Mouse (Mus musculus): ENCODE data around the gene Olfr806. TPM values are rescaled to one million over a fixed set of nuclear protein-coding genes. Genes with fewer than 3 reads are reported as not detected.
A peak's percentile ranks its signal among the peaks of the same experiment; 100 is the strongest.

Olfr806 gene
- polyA plus RNA-seq (2012; rRNA removed) = not detected in 2 replicates
- polyA plus RNA-seq (2014; fragmentation: Nextera tagmentation; extraction: Ambion mirVana) = not detected in 2 replicates

GRCm38 (mm10) chr10:129741821-129742220 lies at the start of gene Olfr806:
Gene Olfr806, minus strand, starts transcription at chr10:129741921.
- Histone ChIP-seq H3K9me3 (ENCODE audit: control insufficient read depth, low read length) (no peaks in the 10 kb centered on the region), H3K27me3 (ENCODE audit: control insufficient read depth, insufficient read depth, low read length) (no peaks in the 10 kb centered on the region), H3K4me2 (replicated peaks; ENCODE audit: low read depth, low read length, severe bottlenecking) (no peak within 1 kb of the TSS), H3K4me3 (replicated peaks; ENCODE audit: low read length) (no peak within 1 kb of the TSS), H3K9ac (ENCODE audit: low read depth, low read length, severe bottlenecking) (no peak within 1 kb of the TSS), H3K4me1 (ENCODE audit: control insufficient read depth, insufficient read depth, low read length) (no peaks in the 10 kb centered on the region), H3K36me3 (ENCODE audit: control insufficient read depth, insufficient read depth, low read length) (no peaks in the 10 kb centered on the region), H3K27ac (replicated peaks; ENCODE audit: low read depth, low read length) (no peak within 1 kb of the TSS)
- no peak for TF ChIP-seq POLR2A (IDR thresholded peaks at IDR 0.05; ENCODE audit: borderline replicate concordance, extremely low read depth, insufficient read depth, insufficient read length)
- no peak for ATAC-seq (ENCODE audit: low FRiP score, low read depth)
- no peak for DNase-seq (ENCODE audit: low spot score)

- ATAC-seq (ENCODE audit: low FRiP score, low read depth) (no peak), DNase-seq (ENCODE audit: low spot score) (peak; percentile 3)
- Histone ChIP-seq H3K36me3 (ENCODE audit: control insufficient read depth, insufficient read depth, low read length) (no peaks in the 10 kb centered on the region), H3K27me3 (ENCODE audit: control insufficient read depth, insufficient read depth, low read length) (no peaks in the 10 kb centered on the region), H3K4me1 (ENCODE audit: control insufficient read depth, insufficient read depth, low read length) (no peaks in the 10 kb centered on the region), H3K4me2 (replicated peaks; ENCODE audit: low read depth, low read length, severe bottlenecking) (no peak overlapping the region), H3K4me3 (replicated peaks; ENCODE audit: low read length) (no peak overlapping the region), H3K9me3 (ENCODE audit: control insufficient read depth, low read length) (no peaks in the 10 kb centered on the region), H3K27ac (replicated peaks; ENCODE audit: low read depth, low read length) (no peak overlapping the region), H3K9ac (ENCODE audit: low read depth, low read length, severe bottlenecking) (no peak overlapping the region)
- TF ChIP-seq POLR2A (IDR thresholded peaks at IDR 0.05; ENCODE audit: borderline replicate concordance, extremely low read depth, insufficient read depth, insufficient read length) = no peak
These were observed 36.4 kb upstream of the Olfr806 start for GRCm38 (mm10) chr10:129778123-129778522.

- Histone ChIP-seq H3K4me3 (replicated peaks; ENCODE audit: low read length) (no peak within 1 kb of the TSS), H3K9ac (ENCODE audit: low read depth, low read length, severe bottlenecking) (no peak within 1 kb of the TSS), H3K36me3 (ENCODE audit: control insufficient read depth, insufficient read depth, low read length) (no peaks in the 10 kb centered on the region), H3K27ac (replicated peaks; ENCODE audit: low read depth, low read length) (no peak within 1 kb of the TSS), H3K27me3 (ENCODE audit: control insufficient read depth, insufficient read depth, low read length) (no peaks in the 10 kb centered on the region), H3K9me3 (ENCODE audit: control insufficient read depth, low read length) (no peaks in the 10 kb centered on the region), H3K4me1 (ENCODE audit: control insufficient read depth, insufficient read depth, low read length) (no peaks in the 10 kb centered on the region), H3K4me2 (replicated peaks; ENCODE audit: low read depth, low read length, severe bottlenecking) (no peak within 1 kb of the TSS)
- TF ChIP-seq POLR2A (IDR thresholded peaks at IDR 0.05; ENCODE audit: borderline replicate concordance, extremely low read depth, insufficient read depth, insufficient read length) = no peak
- DNase-seq (ENCODE audit: low spot score) (no peak), ATAC-seq (ENCODE audit: low FRiP score, low read depth) (no peak)
These were observed 32.6 kb upstream of the Olfr806 start, which contains the start of gene Olfr809 for GRCm38 (mm10) chr10:129774338-129774737. Gene Olfr809, plus strand, starts transcription at chr10:129774638.

GRCm38 (mm10) chr10:129765182-129765581 lies 23.5 kb upstream of the Olfr806 start, which contains the start of gene Olfr808:
Gene Olfr808, plus strand, starts transcription at chr10:129765482.
- DNase-seq (ENCODE audit: low spot score) = no peak
- WGBS = 92% methylated on average over 1 of the region's 1 CpGs
- Histone ChIP-seq H3K4me1 (ENCODE audit: control insufficient read depth, insufficient read depth, low read length) (no peaks in the 10 kb centered on the region), H3K36me3 (ENCODE audit: control insufficient read depth, insufficient read depth, low read length) (no peaks in the 10 kb centered on the region), H3K27ac (replicated peaks; ENCODE audit: low read depth, low read length) (no peak within 1 kb of the TSS), H3K4me3 (replicated peaks; ENCODE audit: low read length) (no peak within 1 kb of the TSS), H3K9ac (ENCODE audit: low read depth, low read length, severe bottlenecking) (no peak within 1 kb of the TSS), H3K4me2 (replicated peaks; ENCODE audit: low read depth, low read length, severe bottlenecking) (no peak within 1 kb of the TSS), H3K27me3 (ENCODE audit: control insufficient read depth, insufficient read depth, low read length) (no peaks in the 10 kb centered on the region), H3K9me3 (ENCODE audit: control insufficient read depth, low read length) (no peaks in the 10 kb centered on the region)
- no peak for ATAC-seq (ENCODE audit: low FRiP score, low read depth)
- TF ChIP-seq POLR2A (IDR thresholded peaks at IDR 0.05; ENCODE audit: borderline replicate concordance, extremely low read depth, insufficient read depth, insufficient read length) = no peak

- no peaks in the 10 kb centered on the region for H3K36me3 ChIP-seq (ENCODE audit: control insufficient read depth, insufficient read depth, low read length)
- no peak for TF ChIP-seq POLR2A (IDR thresholded peaks at IDR 0.05; ENCODE audit: borderline replicate concordance, extremely low read depth, insufficient read depth, insufficient read length)
- H3K4me3 ChIP-seq (replicated peaks; ENCODE audit: low read length) = no peak within 1 kb of the TSS
- H3K27ac ChIP-seq (replicated peaks; ENCODE audit: low read depth, low read length) = no peak within 1 kb of the TSS
- H3K4me1 ChIP-seq (ENCODE audit: control insufficient read depth, insufficient read depth, low read length) = no peaks in the 10 kb centered on the region
- WGBS = 84% methylated on average over 1 of the region's 1 CpGs
- no peak for ATAC-seq (ENCODE audit: low FRiP score, low read depth)
- DNase-seq (ENCODE audit: low spot score) = no peak
- no peak within 1 kb of the TSS for H3K4me2 ChIP-seq (replicated peaks; ENCODE audit: low read depth, low read length, severe bottlenecking)
- H3K27me3 ChIP-seq (ENCODE audit: control insufficient read depth, insufficient read depth, low read length) = no peaks in the 10 kb centered on the region
- H3K9me3 ChIP-seq (ENCODE audit: control insufficient read depth, low read length) = no peaks in the 10 kb centered on the region
- no peak within 1 kb of the TSS for H3K9ac ChIP-seq (ENCODE audit: low read depth, low read length, severe bottlenecking)
These were observed 16.0 kb upstream of the Olfr806 start, which contains the start of gene Olfr807 for GRCm38 (mm10) chr10:129757693-129758092. Gene Olfr807, minus strand, starts transcription at chr10:129757793.

GRCm38 (mm10) chr10:129729275-129729674 lies 12.4 kb downstream of the Olfr806 start, which contains the start of gene Olfr805:
Gene Olfr805, minus strand, starts transcription at chr10:129729375.
- H3K4me2 ChIP-seq (replicated peaks; ENCODE audit: low read depth, low read length, severe bottlenecking) = no peak within 1 kb of the TSS
- H3K9ac ChIP-seq (ENCODE audit: low read depth, low read length, severe bottlenecking) = no peak within 1 kb of the TSS
- no peaks in the 10 kb centered on the region for H3K9me3 ChIP-seq (ENCODE audit: control insufficient read depth, low read length)
- ATAC-seq (ENCODE audit: low FRiP score, low read depth) = no peak
- 91% methylated on average over 2 of the region's 2 CpGs for WGBS
- H3K27me3 ChIP-seq (ENCODE audit: control insufficient read depth, insufficient read depth, low read length) = no peaks in the 10 kb centered on the region
- H3K4me3 ChIP-seq (replicated peaks; ENCODE audit: low read length) = no peak within 1 kb of the TSS
- H3K27ac ChIP-seq (replicated peaks; ENCODE audit: low read depth, low read length) = no peak within 1 kb of the TSS
- TF ChIP-seq POLR2A (IDR thresholded peaks at IDR 0.05; ENCODE audit: borderline replicate concordance, extremely low read depth, insufficient read depth, insufficient read length) = no peak
- no peak for DNase-seq (ENCODE audit: low spot score)
- no peaks in the 10 kb centered on the region for H3K4me1 ChIP-seq (ENCODE audit: control insufficient read depth, insufficient read depth, low read length)
- H3K36me3 ChIP-seq (ENCODE audit: control insufficient read depth, insufficient read depth, low read length) = no peaks in the 10 kb centered on the region

Data from limb, embryonic 14.5 days (tissue).